Mouse (Mus musculus) forebrain, embryonic 12.5 days (tissue): ENCODE measurements around the gene Gm17631. TPM values are rescaled to one million over a fixed set of nuclear protein-coding genes. Genes with fewer than 3 reads are reported as not detected.
"Not testable (repeated sequence)": the region's sequence is repeated elsewhere in the genome, so short reads cannot be mapped to it uniquely, and the experiment has no call there.

Source experiments
- ATAC-seq: fragments of 200-750 bp; cut with Nextera tagmentation; 2 replicates; pipeline ENCODE4 v1.8.0; 2017; ENCODE audit warnings: moderate TSS enrichment; ENCODE audit not compliant: low FRiP score
- H3K27ac ChIP-seq: fragments of 300-500 bp; sonication (generic); 2 replicates; pipeline ENCODE4 v1.5.1; 2016; ENCODE audit warnings: mild to moderate bottlenecking
- H3K27me3 ChIP-seq: fragments of 300-500 bp; sonication (generic); 2 replicates; pipeline ENCODE4 v1.6.1; 2016; ENCODE audit warnings: mild to moderate bottlenecking
- H3K36me3 ChIP-seq: fragments of 300-500 bp; sonication (generic); replicated peaks from 2 replicates; pipeline ENCODE4 v1.6.1; 2016; ENCODE audit warnings: mild to moderate bottlenecking
- H3K4me1 ChIP-seq: fragments of 300-500 bp; sonication (generic); 2 replicates; pipeline ENCODE4 v1.6.1; 2016
- H3K4me2 ChIP-seq: fragments of 300-500 bp; sonication (generic); 2 replicates; pipeline ENCODE4 v1.6.1; 2016; ENCODE audit warnings: mild to moderate bottlenecking, moderate library complexity
- H3K4me3 ChIP-seq: fragments of 300-500 bp; sonication (generic); replicated peaks from 2 replicates; pipeline ENCODE4 v1.5.1; 2016; ENCODE audit warnings: mild to moderate bottlenecking
- H3K9ac ChIP-seq: fragments of 300-500 bp; sonication (generic); 2 replicates; pipeline ENCODE4 v1.6.1; 2016; ENCODE audit warnings: mild to moderate bottlenecking
- H3K9me3 ChIP-seq: fragments of 300-500 bp; sonication (generic); 2 replicates; pipeline ENCODE4 v1.6.1; 2016
- WGBS: fragments of 180-500 bp; shearing (Covaris S2); methylation state at CpG from one replicate; pipeline ENCODE4 v1.1.7; 2016; 5-methylcytosine and 5-hydroxymethylcytosine counted together
- polyA plus RNA-seq: library from polyadenylated mRNA; unstranded; fragments of >200 nt; fragmentation: Nextera tagmentation; extraction: Ambion mirVana; gene quantifications from 2 replicates; pipeline ENCODE4 v1.2.1, GENCODE M21; 2016

Gene Gm17631
- not detected in 2 replicates for polyA plus RNA-seq

GRCm38 (mm10) chr6:129862349-129862748, at the start of gene Gm17631:
Gm17631 (plus strand) TSS chr6:129862649.
- no CpG with 5 or more reads among the region's 3 CpGs for WGBS

GRCm38 (mm10) chr6:129817731-129818130, 44.7 kb upstream of the Gm17631 start:
- H3K4me1 ChIP-seq: no peaks in the 10 kb centered on the region
- H3K36me3 ChIP-seq: no peaks in the 10 kb centered on the region
- no peak overlapping the region for H3K4me3 ChIP-seq
- H3K9ac ChIP-seq: no peak overlapping the region
- no peaks in the 10 kb centered on the region for H3K27me3 ChIP-seq
- H3K4me2 ChIP-seq: no peak overlapping the region
- ATAC-seq: no peak
- H3K9me3 ChIP-seq: peaks cover 11% of the 10 kb centered on the region
- H3K27ac ChIP-seq: no peak overlapping the region
- 63% methylated on average over 3 of the region's 3 CpGs for WGBS

More at GRCm38 (mm10) chr6:129862349-129862748, at the start of gene Gm17631:
- not testable (repeated sequence) for H3K4me1 ChIP-seq, H3K4me3 ChIP-seq, H3K27ac ChIP-seq, ATAC-seq, H3K27me3 ChIP-seq, H3K4me2 ChIP-seq, H3K36me3 ChIP-seq, H3K9ac ChIP-seq
- peaks cover 16% of the 10 kb centered on the region for H3K9me3 ChIP-seq

- Histone ChIP-seq H3K9ac (no peak overlapping the region), H3K9me3 (peaks cover 18% of the 10 kb centered on the region), H3K36me3 (no peaks in the 10 kb centered on the region), H3K4me2 (no peak overlapping the region), H3K27me3 (no peaks in the 10 kb centered on the region), H3K4me1 (no peaks in the 10 kb centered on the region), H3K27ac (no peak overlapping the region), H3K4me3 (no peak overlapping the region)
- WGBS: 74% methylated on average over 1 of the region's 1 CpGs
- ATAC-seq: no peak
These were observed 38.4 kb upstream of the Gm17631 start for GRCm38 (mm10) chr6:129824004-129824403.

- Histone ChIP-seq H3K36me3 (no peaks in the 10 kb centered on the region), H3K4me3 (no peak overlapping the region), H3K27ac (no peak overlapping the region), H3K9me3 (peaks cover 19% of the 10 kb centered on the region; the same call in 1 of the 2 replicates), H3K27me3 (no peaks in the 10 kb centered on the region), H3K9ac (no peak overlapping the region), H3K4me2 (no peak overlapping the region), H3K4me1 (no peaks in the 10 kb centered on the region)
- 97% methylated on average over 1 of the region's 1 CpGs for WGBS
- ATAC-seq: no peak
These were observed 36.9 kb upstream of the Gm17631 start for GRCm38 (mm10) chr6:129825559-129825958.

- Histone ChIP-seq H3K4me2 (no peak within 1 kb of the TSS), H3K4me1 (no peaks in the 10 kb centered on the region), H3K27me3 (no peaks in the 10 kb centered on the region), H3K9me3 (peaks cover 12% of the 10 kb centered on the region; the same call in 1 of the 2 replicates), H3K4me3 (no peak within 1 kb of the TSS), H3K27ac (no peak within 1 kb of the TSS), H3K36me3 (no peaks in the 10 kb centered on the region), H3K9ac (no peak within 1 kb of the TSS)
- no peak for ATAC-seq
- WGBS: 61% methylated on average over 1 of the region's 1 CpGs
These were observed 14.1 kb downstream of the Gm17631 start, which contains the start of gene Klra17 for GRCm38 (mm10) chr6:129876549-129876948. Klra17 (minus strand) TSS chr6:129876672.

GRCm38 (mm10) chr6:129882525-129882924, 20.1 kb downstream of the Gm17631 start:
- Histone ChIP-seq H3K9me3 (peaks cover 29% of the 10 kb centered on the region), H3K4me2 (no peak overlapping the region), H3K27ac (no peak overlapping the region), H3K36me3 (no peaks in the 10 kb centered on the region), H3K4me1 (no peaks in the 10 kb centered on the region), H3K4me3 (no peak overlapping the region), H3K27me3 (no peaks in the 10 kb centered on the region), H3K9ac (no peak overlapping the region)
- no peak for ATAC-seq
- WGBS: 81% methylated on average over 2 of the region's 2 CpGs

Other genes starting within 250 kb of the Gm17631 start
- 0.08 and 0.13 TPM in 2 replicates for gene Klrk1, start 238.8 kb upstream of the Gm17631 start, polyA plus RNA-seq
- gene Klrc3, start 219.3 kb upstream of the Gm17631 start, polyA plus RNA-seq: not detected in 2 replicates
- not detected in 2 replicates for gene Klrc2, start 202.0 kb upstream of the Gm17631 start, polyA plus RNA-seq
- not detected in 2 replicates for gene Klrc1, start 183.7 kb upstream of the Gm17631 start, polyA plus RNA-seq
- not detected in 2 replicates for gene Klri1, start 145.5 kb upstream of the Gm17631 start, polyA plus RNA-seq
- gene Klri2, start 122.2 kb upstream of the Gm17631 start, polyA plus RNA-seq: not detected in 2 replicates
- not detected in 2 replicates for gene Gm156, start 78.4 kb upstream of the Gm17631 start, polyA plus RNA-seq
- gene Klra17, start 14.0 kb downstream of the Gm17631 start, polyA plus RNA-seq: not detected in 2 replicates
- gene Klra5, start 55.0 kb downstream of the Gm17631 start, polyA plus RNA-seq: not detected in 2 replicates
- gene Klra6, start 164.3 kb downstream of the Gm17631 start, polyA plus RNA-seq: not detected in 2 replicates
- gene Klra4, start 204.6 kb downstream of the Gm17631 start, polyA plus RNA-seq: not detected in 2 replicates